Mouse (Mus musculus): ENCODE measurements around the gene Slitrk6.

The Slitrk6 gene

GRCm38 (mm10) chr14:110754484-110755307 is at the start of gene Slitrk6:
Slitrk6 (minus strand) TSS chr14:110755149.
- DNase-seq, result no peak

- DNase-seq, result peak; percentile 3
Measured at GRCm38 (mm10) chr14:110777546-110777945, 22.6 kb upstream of the Slitrk6 start.

GRCm38 (mm10) chr14:110770694-110771093 is 15.7 kb upstream of the Slitrk6 start:
- no peak for DNase-seq

GRCm38 (mm10) chr14:110762588-110763220 is 7.8 kb upstream of the Slitrk6 start:
- DNase-seq, result no peak

GRCm38 (mm10) chr14:110760909-110761308 is 6.0 kb upstream of the Slitrk6 start:
- DNase-seq, result no peak

GRCm38 (mm10) chr14:110755308-110755650 is 330 bp upstream of the Slitrk6 start:
- no peak for DNase-seq

- no peak for DNase-seq
Measured at GRCm38 (mm10) chr14:110739861-110740260, 15.1 kb downstream of the Slitrk6 start.

GRCm38 (mm10) chr14:110739368-110739767 is 15.6 kb downstream of the Slitrk6 start:
- no peak for DNase-seq

- DNase-seq, result no peak
Measured at GRCm38 (mm10) chr14:110728344-110728910, 26.5 kb downstream of the Slitrk6 start.

GRCm38 (mm10) chr14:110724026-110724576 is 30.8 kb downstream of the Slitrk6 start:
- no peak for DNase-seq
